Mouse (Mus musculus): ENCODE measurements around the gene Klra3.

DNA sequence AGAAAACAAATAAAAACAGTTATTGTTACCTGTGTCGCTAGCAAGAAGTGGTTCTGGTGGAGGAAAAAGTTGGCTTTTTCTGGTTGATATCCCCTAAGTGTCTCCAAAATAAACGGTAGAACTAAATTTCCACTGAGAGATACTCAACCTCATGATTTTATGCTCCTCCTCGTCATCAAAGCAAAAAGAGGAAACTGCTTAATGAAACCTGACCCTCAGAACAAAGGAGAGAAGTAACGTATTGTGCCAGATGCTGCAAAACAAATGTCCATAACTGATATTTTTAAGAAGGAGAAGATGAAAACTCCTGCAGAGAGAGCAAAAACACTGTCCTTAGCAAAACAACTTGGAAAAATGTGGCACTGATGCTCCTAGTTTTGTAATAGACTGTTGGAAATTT, 45.0 kb upstream of the Klra3 start:
- TF ChIP-seq CTCF (IDR thresholded peaks at IDR 0.05; ENCODE audit: low read depth, low read length): no peak
- no peak for TF ChIP-seq POLR2A (IDR thresholded peaks at IDR 0.05; ENCODE audit: extremely low read depth, insufficient read depth, low read length)

Measured in liver, adult 2 months (tissue).